Mouse (Mus musculus): ENCODE measurements around the gene Gm10134. TPM values are rescaled to one million over a fixed set of nuclear protein-coding genes. Genes with fewer than 3 reads are reported as not detected.

Gene Gm10134
- total RNA-seq, 2 experiments from 2014 or later, result 1.8 to 3.1 TPM

DNA sequence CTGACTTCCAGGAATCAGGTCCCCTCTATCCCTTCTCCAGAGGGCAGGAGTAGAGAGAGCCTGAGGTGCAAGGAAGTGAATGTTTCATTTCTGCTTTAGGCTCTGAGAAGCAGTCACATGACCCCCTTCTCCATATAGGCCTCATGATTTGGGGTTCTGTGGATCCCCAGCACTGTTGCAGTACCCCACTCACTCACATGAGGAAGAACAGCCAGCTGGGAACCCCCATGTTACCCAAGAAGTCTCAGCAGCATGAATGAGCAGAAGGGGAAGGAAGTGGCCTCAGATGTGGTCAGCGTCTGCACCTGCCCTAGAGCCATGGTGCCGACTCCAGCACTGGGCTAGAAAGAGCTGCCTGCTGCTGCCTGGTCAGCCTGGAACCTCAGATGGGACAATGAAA lies 34.1 kb downstream of the Gm10134 start:
- DNase-seq (ENCODE audit: extremely low spot score in 1 of 2, low spot score in 2 of 2), result no peak
- intact Hi-C loops (cut with DNase I), result no loop called here

DNA sequence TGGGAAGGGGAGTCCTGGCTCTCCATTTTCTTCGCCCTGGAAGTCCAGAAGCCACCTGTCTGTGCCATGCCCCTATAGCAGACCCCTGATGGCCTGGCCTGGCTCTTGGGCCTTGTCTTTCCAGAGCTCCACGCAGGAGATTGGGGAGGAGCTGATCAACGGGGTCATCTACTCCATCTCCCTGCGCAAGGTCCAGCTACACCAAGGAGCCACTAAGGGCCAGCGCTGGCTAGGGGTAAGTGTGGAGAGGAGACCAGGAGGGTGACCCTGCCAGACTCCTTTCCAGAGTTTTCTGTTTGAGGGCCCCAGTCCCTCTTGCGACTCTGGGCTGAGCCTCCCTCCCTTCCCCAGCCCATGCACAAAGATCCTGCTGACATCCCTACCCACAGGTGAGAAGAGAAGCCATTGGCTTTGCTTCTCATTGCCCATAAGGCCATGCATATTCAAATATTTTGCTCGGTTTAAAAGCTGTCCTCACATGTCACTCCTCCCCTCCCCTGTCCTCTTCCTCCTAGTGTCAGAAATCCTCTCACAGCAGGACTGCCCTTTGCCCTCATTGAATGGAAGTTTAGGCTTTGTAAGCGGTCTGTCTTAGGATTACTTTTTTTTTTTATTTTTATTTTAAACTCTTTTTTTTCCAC lies 34.8 kb downstream of the Gm10134 start:
- intact Hi-C loops (cut with DNase I), result no loop called here

DNA sequence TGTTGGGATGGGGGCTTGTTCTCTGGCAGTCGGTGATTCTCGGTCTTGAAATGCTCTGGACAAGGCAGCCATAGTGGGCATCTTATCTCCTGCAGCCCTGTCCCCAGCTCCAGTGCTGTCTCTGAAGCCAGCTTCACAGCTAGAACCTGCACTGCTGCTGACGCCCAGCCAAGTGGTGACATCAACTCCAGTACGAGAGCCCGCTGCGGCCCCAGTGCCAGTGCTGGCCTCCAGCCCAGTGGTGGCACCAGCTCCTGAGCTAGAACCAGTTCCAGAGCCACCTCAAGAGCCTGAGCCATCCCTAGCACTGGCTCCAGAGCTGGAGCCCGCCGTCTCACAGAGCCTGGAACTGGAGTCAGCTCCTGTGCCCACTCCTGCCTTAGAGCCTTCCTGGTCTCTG lies 38.0 kb downstream of the Gm10134 start:
- intact Hi-C loops (cut with DNase I), result no loop called here
- peak; percentile 57 to 63 for DNase-seq (ENCODE audit: extremely low spot score in 1 of 2, low spot score in 2 of 2)

More for the DNA sequence above, 34.8 kb downstream of the Gm10134 start:
- no peak for DNase-seq (ENCODE audit: extremely low spot score in 1 of 2, low spot score in 2 of 2)

DNA sequence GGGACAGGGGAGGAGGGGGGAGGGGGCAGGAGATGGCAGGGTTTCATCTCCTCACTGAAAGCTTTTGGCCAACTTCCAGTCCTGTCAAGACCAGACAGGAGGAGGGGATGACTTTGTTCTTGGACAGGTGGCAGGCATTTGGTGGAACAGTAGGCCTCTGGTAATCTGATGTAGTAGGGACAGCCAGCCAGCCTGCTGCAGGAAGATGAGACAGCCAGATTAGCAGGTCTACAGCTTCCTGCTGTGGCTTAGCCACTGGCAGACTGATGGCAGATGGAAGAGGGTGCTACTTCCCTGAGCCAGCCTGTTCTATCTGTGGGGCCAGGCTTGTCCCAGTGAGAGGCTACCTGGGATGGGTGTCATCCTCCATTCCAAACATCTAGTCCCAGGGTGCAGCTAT lies 40.1 kb downstream of the Gm10134 start:
- DNase-seq (ENCODE audit: extremely low spot score in 1 of 2, low spot score in 2 of 2), result no peak
- intact Hi-C loops (cut with DNase I), result loop anchor here (2.0 kb wide), 1 partner anchor 31 kb away; no protein-coding TSS in a partner anchor

DNA sequence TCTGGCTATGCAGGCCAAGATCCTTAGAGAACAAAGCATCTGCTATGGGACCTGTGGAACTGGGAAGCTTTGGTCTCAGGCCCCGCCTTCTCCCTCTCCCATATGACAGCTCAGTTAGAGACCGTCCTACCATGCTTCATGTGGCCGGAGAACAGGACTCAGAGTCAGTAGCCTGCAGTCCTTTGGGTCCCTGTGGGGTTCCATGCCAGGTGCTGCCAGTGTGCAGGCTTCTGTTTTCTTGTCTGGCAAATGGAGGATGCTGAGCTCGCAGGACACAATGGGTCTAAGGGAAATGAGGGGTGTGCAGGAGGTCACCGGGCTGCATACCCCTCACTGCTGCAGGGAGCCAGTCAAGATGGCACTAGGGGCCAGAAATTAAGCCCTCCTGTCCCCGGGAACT lies 40.7 kb downstream of the Gm10134 start:
- no peak for DNase-seq (ENCODE audit: extremely low spot score in 1 of 2, low spot score in 2 of 2)
- intact Hi-C loops (cut with DNase I), result loop anchor here (2.0 kb wide), 1 partner anchor 32 kb away; no protein-coding TSS in a partner anchor

DNA sequence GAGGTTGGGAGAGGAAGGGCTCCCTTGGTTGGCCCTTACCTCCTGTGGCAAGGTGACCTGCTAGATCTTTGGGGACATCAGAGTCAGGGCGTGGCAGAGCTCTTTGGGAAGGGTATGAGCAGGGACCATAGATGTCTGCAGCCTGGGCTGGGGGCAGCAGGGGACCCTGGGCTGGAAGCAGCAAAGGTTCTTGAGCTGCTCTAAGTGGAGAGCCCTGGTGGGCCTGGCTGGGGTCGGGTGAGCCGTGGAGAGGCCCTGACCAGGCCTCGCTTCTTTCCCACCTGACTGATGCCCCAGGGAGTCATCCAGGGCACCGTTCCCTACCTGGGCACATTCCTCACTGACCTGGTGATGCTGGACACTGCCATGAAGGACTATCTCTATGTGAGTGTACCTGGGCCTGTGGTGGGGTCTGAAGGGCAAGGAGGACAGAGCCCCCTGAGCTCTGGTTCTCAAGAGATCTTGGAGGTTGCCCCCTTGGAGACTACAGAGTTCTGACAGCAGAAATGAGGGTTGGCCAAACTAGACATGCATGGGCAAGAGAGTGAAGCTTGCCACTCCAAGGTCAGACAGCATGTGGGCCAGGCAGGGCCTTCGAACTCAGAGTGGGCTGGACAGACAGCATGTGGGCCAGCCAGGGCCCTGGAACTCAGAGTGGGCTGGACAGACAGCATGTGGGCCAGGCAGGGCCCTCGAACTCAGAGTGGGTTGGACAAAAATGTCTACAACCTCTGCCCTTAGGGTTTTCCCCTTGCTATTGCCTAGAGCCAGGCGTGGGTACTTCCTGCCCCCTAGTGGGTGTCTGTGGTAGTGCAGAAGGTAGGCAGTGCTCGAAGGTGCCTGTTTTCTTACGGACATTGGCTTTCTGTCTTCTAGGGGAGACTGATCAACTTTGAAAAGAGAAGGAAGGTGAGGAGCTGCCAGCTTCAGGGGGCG lies 41.6 kb downstream of the Gm10134 start:
- intact Hi-C loops (cut with DNase I), result loop anchor here (2.0 kb wide), 1 partner anchor 33 kb away; no protein-coding TSS in a partner anchor

DNA sequence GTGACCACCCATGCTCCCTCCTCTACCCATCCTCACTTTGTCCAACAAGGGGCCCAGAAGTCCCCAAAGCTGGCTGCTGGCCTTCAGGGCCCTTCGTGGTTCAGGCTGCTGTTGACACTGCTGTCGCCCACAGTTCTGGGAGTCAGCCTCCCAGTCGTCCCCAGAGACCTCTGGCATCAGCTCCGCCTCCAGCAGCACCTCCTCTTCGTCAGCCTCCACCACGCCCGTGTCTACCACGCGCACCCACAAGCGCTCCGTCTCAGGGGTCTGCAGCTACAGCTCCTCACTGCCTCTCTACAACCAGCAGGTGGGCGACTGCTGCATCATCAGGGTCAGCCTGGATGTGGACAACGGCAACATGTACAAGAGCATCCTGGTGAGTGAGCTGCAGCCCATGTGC lies 43.3 kb downstream of the Gm10134 start:
- no peak for DNase-seq (ENCODE audit: extremely low spot score in 1 of 2, low spot score in 2 of 2)
- intact Hi-C loops (cut with DNase I), result no loop called here

More for the DNA sequence above, 41.6 kb downstream of the Gm10134 start:
- peak; percentile 72 to 83 for DNase-seq (ENCODE audit: extremely low spot score in 1 of 2, low spot score in 2 of 2)

DNA sequence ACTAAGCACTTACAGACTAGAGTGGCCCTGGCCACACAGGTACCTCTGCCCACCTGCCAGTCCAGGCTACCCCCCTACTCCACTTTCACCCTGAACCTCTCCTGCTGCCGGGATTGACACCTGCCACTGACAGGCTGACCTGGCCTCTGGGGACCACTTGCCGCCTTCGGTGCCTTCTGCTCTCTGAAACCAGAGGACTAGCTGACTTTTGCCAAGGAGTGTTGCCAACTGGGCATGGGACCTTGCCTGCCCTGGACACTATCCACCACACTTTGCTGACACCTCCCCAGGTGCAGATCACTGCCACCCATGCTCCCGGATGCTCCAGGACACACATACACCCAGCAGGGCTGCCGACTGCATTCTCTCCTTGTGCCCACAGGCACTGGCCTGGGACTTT lies 46.4 kb downstream of the Gm10134 start:
- no peak for DNase-seq (ENCODE audit: extremely low spot score in 1 of 2, low spot score in 2 of 2)
- intact Hi-C loops (cut with DNase I), result no loop called here

Other genes starting within 250 kb of the Gm10134 start
- gene Ppp1r26, start 59.3 kb upstream of the Gm10134 start, total RNA-seq (2021), result 10 to 100 TPM; 26.9 to 27.3 TPM
- 1 to 10 TPM; 3.2 to 3.5 TPM for gene 1700007K13Rik, start 39.8 kb upstream of the Gm10134 start, total RNA-seq (2021)
- 10 to 100 TPM; 38.8 to 38.9 TPM for gene Mrps2, start 38.0 kb upstream of the Gm10134 start, total RNA-seq (2021)
- 1 to 10 TPM; 2.4 to 2.7 TPM for gene Gbgt1, start 9.2 kb upstream of the Gm10134 start, total RNA-seq (2021)
- gene Ralgds, start 7.0 kb downstream of the Gm10134 start, total RNA-seq (2021), result 100 to 1,000 TPM; 148 to 156 TPM
- gene Cel, start 57.3 kb downstream of the Gm10134 start, total RNA-seq (2021), result not detected
- 10 to 100 TPM; 18.6 to 20.2 TPM for gene Gtf3c5, start 77.7 kb downstream of the Gm10134 start, total RNA-seq (2021)
- gene Gfi1b, start 115.9 kb downstream of the Gm10134 start, total RNA-seq (2021), result not detected
- 10 to 100 TPM; 42.4 to 43.0 TPM for gene Tsc1, start 135.1 kb downstream of the Gm10134 start, total RNA-seq (2021)
- gene Spaca9, start 193.6 kb downstream of the Gm10134 start, total RNA-seq (2021), result under 1 TPM in 1 of 2 experiments, not detected in 1; 0.60 TPM
- 1 to 10 TPM; 1.2 to 2.0 TPM for gene Ak8, start 194.1 kb downstream of the Gm10134 start, total RNA-seq (2021)

Measured in left cerebral cortex, postnatal 10 days (tissue).